Mouse (Mus musculus): ENCODE measurements around the gene Gstt3. TPM values are rescaled to one million over a fixed set of nuclear protein-coding genes. Genes with fewer than 3 reads are reported as not detected.

The Gstt3 gene
- polyA plus RNA-seq (2015; fragmentation: Nextera tagmentation; extraction: Ambion mirVana) = 14.1 and 16.3 TPM in 2 replicates

DNA sequence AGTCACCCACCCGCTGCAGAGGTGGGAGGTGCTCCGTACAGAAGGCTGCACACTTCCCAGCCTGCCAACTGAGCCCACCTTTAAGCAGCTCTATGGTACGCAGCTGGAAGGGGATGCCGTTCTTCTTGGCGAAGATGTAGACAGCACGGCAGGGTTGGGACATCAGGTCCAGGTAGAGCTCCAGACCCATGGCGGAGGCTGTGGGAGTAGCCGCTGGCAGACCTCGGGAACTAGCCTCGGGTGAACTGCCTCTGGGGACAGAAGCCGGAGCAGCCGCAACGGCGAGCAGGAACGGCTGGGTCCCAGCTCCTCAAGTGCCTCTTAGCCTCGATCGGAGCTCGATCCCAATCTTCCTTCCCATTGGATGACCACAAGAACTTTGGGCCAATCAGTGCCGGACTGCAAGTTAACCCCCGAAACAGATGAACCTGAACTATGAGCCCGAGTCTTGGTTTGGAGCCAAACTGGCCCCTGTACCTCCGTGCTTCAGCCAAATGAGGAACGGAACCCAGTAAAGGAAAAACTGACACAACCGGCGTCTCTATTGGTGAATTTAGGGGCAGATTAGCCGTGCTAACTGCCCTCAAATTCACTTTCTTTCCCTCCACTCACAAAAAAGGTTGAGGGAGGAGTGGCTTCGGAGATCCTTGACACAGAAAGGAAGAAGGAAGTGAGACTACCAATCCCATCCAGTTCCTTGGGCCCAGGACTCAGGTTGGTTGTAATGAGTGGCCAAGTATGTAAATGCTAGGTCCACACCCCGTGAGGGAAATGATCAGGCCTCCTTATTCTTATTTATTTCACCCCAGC, at the start of gene Gstt3, which contains the start of gene Gm20441:
TSS of gene Gstt3 (minus strand) at position 646 of the 810 bp plus-strand sequence.
TSS of gene Gm20441 (minus strand) at position 186 of the 810 bp plus-strand sequence.
- Histone ChIP-seq H3K4me1 (ENCODE audit: control insufficient read depth, low read depth, low read length) (no peaks in the 10 kb centered on the region; the same call in none of the 2 replicates), H3K27me3 (ENCODE audit: control insufficient read depth, insufficient read depth, low read depth, low read length) (peaks cover 30% of the 10 kb centered on the region), H3K27ac (ENCODE audit: low read length) (no peak within 1 kb of the TSS), H3K9ac (ENCODE audit: low read depth, low read length) (peak within 1 kb of the TSS; percentile 47), H3K36me3 (ENCODE audit: control insufficient read depth, insufficient read depth) (no peaks in the 10 kb centered on the region), H3K4me2 (ENCODE audit: low read depth, low read length) (peak within 1 kb of the TSS; percentile 60), H3K9me3 (replicated peaks; ENCODE audit: control insufficient read depth, low read length) (no peaks in the 10 kb centered on the region), H3K4me3 (ENCODE audit: low read depth, low read length) (peak within 1 kb of the TSS; percentile 50)
- WGBS (ENCODE audit: insufficient replicate concordance) = 1% methylated on average over 28 of the region's 28 CpGs
- ATAC-seq (ENCODE audit: low read depth) = peak; percentile 64

GRCm38 (mm10) chr10:75830275-75830670, 49.1 kb upstream of the Gstt3 start:
- H3K27me3 ChIP-seq (ENCODE audit: control insufficient read depth, insufficient read depth, low read depth, low read length) = peaks cover 14% of the 10 kb centered on the region
- ATAC-seq (ENCODE audit: low read depth) = no peak
- no peak overlapping the region for H3K9ac ChIP-seq (ENCODE audit: low read depth, low read length)
- H3K27ac ChIP-seq (ENCODE audit: low read length) = no peak overlapping the region
- no peaks in the 10 kb centered on the region for H3K9me3 ChIP-seq (replicated peaks; ENCODE audit: control insufficient read depth, low read length)
- no peaks in the 10 kb centered on the region for H3K36me3 ChIP-seq (ENCODE audit: control insufficient read depth, insufficient read depth)
- H3K4me2 ChIP-seq (ENCODE audit: low read depth, low read length) = no peak overlapping the region
- peaks cover 20% of the 10 kb centered on the region for H3K4me1 ChIP-seq (ENCODE audit: control insufficient read depth, low read depth, low read length)
- no peak overlapping the region for H3K4me3 ChIP-seq (ENCODE audit: low read depth, low read length)
- 62% methylated on average over 2 of the region's 2 CpGs for WGBS (ENCODE audit: insufficient replicate concordance)

DNA sequence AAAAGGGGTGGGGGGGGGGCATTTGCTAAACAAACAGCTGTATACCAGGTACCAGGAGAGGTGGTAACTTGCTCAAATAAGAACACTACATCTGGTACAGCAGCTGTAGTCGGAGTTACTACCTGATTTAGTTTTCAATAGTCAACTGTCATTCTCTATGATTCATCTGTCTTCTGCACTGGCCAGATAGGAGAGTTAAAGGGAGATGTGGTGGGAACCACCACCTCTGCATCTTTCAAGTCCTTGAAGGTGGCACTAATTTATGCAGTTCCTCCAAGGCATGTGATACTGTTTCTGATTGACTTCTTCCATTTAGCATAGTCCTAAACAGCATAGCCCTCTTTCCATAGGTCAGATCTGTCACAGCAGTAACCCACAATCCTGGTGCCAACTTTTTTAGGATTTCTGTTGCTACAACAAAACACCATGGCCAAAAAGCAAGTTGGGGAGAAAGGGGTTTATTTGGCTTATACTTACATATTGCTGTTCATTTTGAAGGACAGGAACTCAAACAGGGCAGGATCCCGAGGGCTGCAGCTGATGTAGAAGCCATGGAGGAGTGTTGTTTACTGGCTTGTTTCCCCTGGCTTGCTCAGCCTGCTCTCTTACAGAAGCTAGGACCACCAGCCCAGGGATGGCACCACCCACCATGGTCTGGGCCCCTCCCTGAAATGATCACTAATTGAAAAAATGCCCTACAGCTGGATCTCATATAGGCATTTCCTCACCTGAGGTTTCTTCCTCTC, 48.5 kb upstream of the Gstt3 start:
- H3K36me3 ChIP-seq (ENCODE audit: control insufficient read depth, insufficient read depth) = no peaks in the 10 kb centered on the region
- ATAC-seq (ENCODE audit: low read depth) = no peak
- peaks cover 14% of the 10 kb centered on the region for H3K4me1 ChIP-seq (ENCODE audit: control insufficient read depth, low read depth, low read length)
- peaks cover 14% of the 10 kb centered on the region for H3K27me3 ChIP-seq (ENCODE audit: control insufficient read depth, insufficient read depth, low read depth, low read length)
- no peaks in the 10 kb centered on the region for H3K9me3 ChIP-seq (replicated peaks; ENCODE audit: control insufficient read depth, low read length)
- no peak overlapping the region for H3K27ac ChIP-seq (ENCODE audit: low read length)
- no peak overlapping the region for H3K4me3 ChIP-seq (ENCODE audit: low read depth, low read length)
- no peak overlapping the region for H3K9ac ChIP-seq (ENCODE audit: low read depth, low read length)
- no peak overlapping the region for H3K4me2 ChIP-seq (ENCODE audit: low read depth, low read length)
- 57% methylated on average over 2 of the region's 2 CpGs for whole genome bisulfite sequencing (ENCODE audit: insufficient replicate concordance)

DNA sequence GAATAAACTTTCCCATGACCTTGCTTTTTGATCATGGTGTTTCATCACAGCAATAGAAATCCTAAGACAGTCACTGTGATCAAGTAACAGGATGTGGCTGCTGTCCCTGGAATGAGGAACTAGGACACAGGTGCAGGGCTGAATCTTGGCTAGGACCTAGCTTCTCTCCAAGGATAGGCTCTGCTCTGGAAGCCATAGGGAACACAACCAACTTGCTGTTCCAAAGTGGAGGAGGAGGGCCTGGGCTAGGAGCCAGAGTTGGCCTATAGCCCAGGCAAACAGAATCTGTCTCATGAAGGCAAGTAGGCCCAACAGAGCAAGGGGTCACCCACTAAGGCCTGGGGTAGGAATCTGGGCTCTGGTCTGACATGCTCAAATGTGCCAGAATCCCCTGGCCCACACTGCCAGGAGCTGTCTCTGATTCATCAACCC, 47.3 kb upstream of the Gstt3 start:
- H3K4me3 ChIP-seq (ENCODE audit: low read depth, low read length) = no peak overlapping the region
- H3K4me2 ChIP-seq (ENCODE audit: low read depth, low read length) = no peak overlapping the region
- H3K9ac ChIP-seq (ENCODE audit: low read depth, low read length) = no peak overlapping the region
- H3K27me3 ChIP-seq (ENCODE audit: control insufficient read depth, insufficient read depth, low read depth, low read length) = peaks cover 3% of the 10 kb centered on the region
- no peak overlapping the region for H3K27ac ChIP-seq (ENCODE audit: low read length)
- H3K4me1 ChIP-seq (ENCODE audit: control insufficient read depth, low read depth, low read length) = peaks cover 2% of the 10 kb centered on the region
- H3K9me3 ChIP-seq (replicated peaks; ENCODE audit: control insufficient read depth, low read length) = no peaks in the 10 kb centered on the region
- ATAC-seq (ENCODE audit: low read depth) = peak; percentile 37; the same call in 1 of the 2 replicates
- no peaks in the 10 kb centered on the region for H3K36me3 ChIP-seq (ENCODE audit: control insufficient read depth, insufficient read depth)

DNA sequence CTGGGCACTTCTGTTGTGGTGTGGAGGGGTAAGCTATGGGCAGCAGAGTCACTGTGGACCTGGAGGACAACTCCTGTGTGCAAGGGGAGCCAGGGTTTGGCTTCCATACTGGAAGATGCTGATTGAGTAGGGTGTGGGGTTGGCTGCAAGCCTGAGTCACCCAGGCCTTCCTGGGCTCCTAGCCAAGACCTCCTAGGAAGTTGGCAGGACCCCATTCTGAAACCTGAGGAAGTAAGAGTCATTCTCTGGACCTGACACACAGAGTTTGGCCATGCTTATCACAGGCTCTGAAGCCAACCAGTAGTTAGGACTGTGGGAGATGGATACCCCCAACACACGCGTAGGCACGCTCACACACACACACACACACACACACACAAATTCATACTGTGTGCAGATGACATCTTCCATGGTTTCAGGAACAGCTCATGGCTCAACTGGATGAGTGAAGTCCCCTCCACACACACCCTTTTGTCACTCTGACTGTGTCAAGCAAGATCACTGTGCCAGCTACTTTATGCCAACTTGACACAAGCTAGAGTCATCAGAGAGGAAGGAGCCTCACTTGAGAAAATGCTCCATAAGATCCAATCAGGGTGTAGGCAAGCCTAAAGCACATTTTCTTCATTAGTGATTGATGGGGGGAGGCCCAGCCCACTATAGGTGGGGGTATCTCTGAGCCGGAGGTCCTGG, 46.6 kb upstream of the Gstt3 start:
- H3K36me3 ChIP-seq (ENCODE audit: control insufficient read depth, insufficient read depth) = no peaks in the 10 kb centered on the region
- 84% methylated on average over 4 of the region's 4 CpGs for WGBS (ENCODE audit: insufficient replicate concordance)
- H3K4me1 ChIP-seq (ENCODE audit: control insufficient read depth, low read depth, low read length) = no peaks in the 10 kb centered on the region
- no peak for ATAC-seq (ENCODE audit: low read depth)
- H3K9me3 ChIP-seq (replicated peaks; ENCODE audit: control insufficient read depth, low read length) = no peaks in the 10 kb centered on the region
- H3K27ac ChIP-seq (ENCODE audit: low read length) = no peak overlapping the region
- no peak overlapping the region for H3K4me3 ChIP-seq (ENCODE audit: low read depth, low read length)
- H3K27me3 ChIP-seq (ENCODE audit: control insufficient read depth, insufficient read depth, low read depth, low read length) = no peaks in the 10 kb centered on the region
- H3K9ac ChIP-seq (ENCODE audit: low read depth, low read length) = no peak overlapping the region
- H3K4me2 ChIP-seq (ENCODE audit: low read depth, low read length) = no peak overlapping the region

DNA sequence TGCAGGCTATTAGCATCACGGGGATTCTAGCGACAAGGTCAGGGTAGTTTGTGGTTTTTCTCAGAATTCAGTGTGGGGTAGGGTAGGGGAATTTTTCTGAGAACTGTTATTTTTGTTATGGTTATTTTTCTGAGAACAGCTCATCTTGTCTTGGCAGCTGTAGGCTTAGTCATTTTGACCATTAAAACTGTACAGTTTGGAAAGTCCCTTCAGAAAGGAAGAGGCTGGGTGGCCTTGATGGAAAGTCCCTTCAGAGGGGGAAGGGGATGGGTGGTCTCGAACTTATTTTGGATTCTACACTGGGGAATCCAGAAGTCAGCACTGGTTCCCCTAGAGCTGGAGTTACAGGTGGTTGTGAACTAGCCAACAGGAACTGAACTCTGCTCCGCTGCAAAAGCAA, 43.3 kb upstream of the Gstt3 start:
- no peaks in the 10 kb centered on the region for H3K36me3 ChIP-seq (ENCODE audit: control insufficient read depth, insufficient read depth)
- no peaks in the 10 kb centered on the region for H3K27me3 ChIP-seq (ENCODE audit: control insufficient read depth, insufficient read depth, low read depth, low read length)
- H3K4me1 ChIP-seq (ENCODE audit: control insufficient read depth, low read depth, low read length) = no peaks in the 10 kb centered on the region
- H3K9me3 ChIP-seq (replicated peaks; ENCODE audit: control insufficient read depth, low read length) = no peaks in the 10 kb centered on the region
- no peak overlapping the region for H3K4me2 ChIP-seq (ENCODE audit: low read depth, low read length)
- H3K27ac ChIP-seq (ENCODE audit: low read length) = no peak overlapping the region
- ATAC-seq (ENCODE audit: low read depth) = no peak
- no peak overlapping the region for H3K9ac ChIP-seq (ENCODE audit: low read depth, low read length)
- 45% methylated on average over 4 of the region's 4 CpGs for WGBS (ENCODE audit: insufficient replicate concordance)
- no peak overlapping the region for H3K4me3 ChIP-seq (ENCODE audit: low read depth, low read length)

DNA sequence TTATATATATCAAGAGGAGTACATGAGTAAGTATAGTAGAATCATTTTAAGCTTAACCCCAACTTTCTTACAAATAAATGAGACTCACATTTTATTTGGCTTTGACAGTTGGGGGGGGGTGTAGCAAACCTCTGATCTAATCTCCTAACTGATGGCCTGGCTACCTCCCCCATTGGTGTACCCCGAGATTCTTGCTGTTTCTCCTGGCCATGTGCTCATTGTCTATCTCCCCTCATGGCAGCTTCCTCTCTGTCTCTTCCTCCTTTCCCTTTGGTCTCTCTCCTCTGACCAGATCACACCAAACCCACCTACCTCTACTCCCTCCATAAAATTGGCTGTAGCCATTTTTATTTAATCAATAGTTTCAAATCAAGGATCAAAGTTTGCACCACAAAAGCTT, 42.6 kb upstream of the Gstt3 start:
- H3K4me2 ChIP-seq (ENCODE audit: low read depth, low read length) = no peak overlapping the region
- no peaks in the 10 kb centered on the region for H3K36me3 ChIP-seq (ENCODE audit: control insufficient read depth, insufficient read depth)
- no peak overlapping the region for H3K9ac ChIP-seq (ENCODE audit: low read depth, low read length)
- 65% methylated on average over 1 of the region's 1 CpGs for WGBS (ENCODE audit: insufficient replicate concordance)
- H3K9me3 ChIP-seq (replicated peaks; ENCODE audit: control insufficient read depth, low read length) = no peaks in the 10 kb centered on the region
- H3K27me3 ChIP-seq (ENCODE audit: control insufficient read depth, insufficient read depth, low read depth, low read length) = no peaks in the 10 kb centered on the region
- H3K4me3 ChIP-seq (ENCODE audit: low read depth, low read length) = no peak overlapping the region
- H3K27ac ChIP-seq (ENCODE audit: low read length) = no peak overlapping the region
- no peak for ATAC-seq (ENCODE audit: low read depth)
- H3K4me1 ChIP-seq (ENCODE audit: control insufficient read depth, low read depth, low read length) = no peaks in the 10 kb centered on the region

DNA sequence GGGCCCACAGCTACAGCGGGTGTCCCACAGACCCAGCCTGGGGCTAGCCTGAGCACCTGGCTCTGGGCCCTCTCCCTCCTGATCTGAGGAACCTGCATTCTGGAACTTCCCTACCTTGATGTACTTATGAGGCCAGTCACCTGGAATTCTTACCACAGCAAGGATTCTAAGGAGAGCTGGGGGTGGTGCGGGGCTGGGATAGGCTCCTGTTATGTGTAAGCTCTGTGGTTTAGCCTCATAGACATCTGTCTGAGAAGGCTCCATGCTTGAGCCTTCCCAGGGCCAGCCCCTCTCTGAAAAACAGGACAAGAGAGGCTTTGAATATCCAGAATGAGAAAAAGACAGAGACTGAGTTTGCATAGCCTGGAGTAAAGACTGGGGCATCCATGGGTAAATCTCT, 41.2 kb upstream of the Gstt3 start, which contains the start of gene Gstt4:
TSS of gene Gstt4 (minus strand) at position 101 of the 400 bp plus-strand sequence.
- H3K27me3 ChIP-seq (ENCODE audit: control insufficient read depth, insufficient read depth, low read depth, low read length) = no peaks in the 10 kb centered on the region
- no peak within 1 kb of the TSS for H3K27ac ChIP-seq (ENCODE audit: low read length)
- no peaks in the 10 kb centered on the region for H3K4me1 ChIP-seq (ENCODE audit: control insufficient read depth, low read depth, low read length)
- no peak within 1 kb of the TSS for H3K4me2 ChIP-seq (ENCODE audit: low read depth, low read length)
- WGBS (ENCODE audit: insufficient replicate concordance) = 77% methylated on average over 2 of the region's 2 CpGs
- no peak for ATAC-seq (ENCODE audit: low read depth)
- no peaks in the 10 kb centered on the region for H3K36me3 ChIP-seq (ENCODE audit: control insufficient read depth, insufficient read depth)
- H3K9me3 ChIP-seq (replicated peaks; ENCODE audit: control insufficient read depth, low read length) = no peaks in the 10 kb centered on the region
- no peak within 1 kb of the TSS for H3K4me3 ChIP-seq (ENCODE audit: low read depth, low read length)
- no peak within 1 kb of the TSS for H3K9ac ChIP-seq (ENCODE audit: low read depth, low read length)

Measured in liver, embryonic 16.5 days (tissue).